17 mouse cellular contexts compared by ENCODE assay signal in genomic region chr2:72094038-72094437, GRCm38 (mm10).
DNase-seq lines count a peak whose midpoint lies in the region; ATAC-seq lines count a peak whose summit lies in the region.
"Had no signal": no experiment of that assay in that cellular context is flagged by ENCODE, and none has a peak within 500 bp of the region (broad histone marks: within the 10 kb centered on the region; RNA-seq: fewer than 3 reads in every experiment).

No protein-coding gene starts in this region.

- no peaks in the 10 kb centered on the region for H3K9me3 ChIP-seq in kidney, embryonic 14.5 days (ENCODE audit: control insufficient read depth, low read length)
- H3K9me3 ChIP-seq in neural tube, embryonic 15.5 days (replicated peaks) = no peaks in the 10 kb centered on the region
- H3K9me3 ChIP-seq: forebrain, embryonic 15.5 days; heart, embryonic 12.5 days; limb, embryonic 13.5 days; midbrain, embryonic 13.5 days had no signal

- H3K27me3 ChIP-seq in kidney, embryonic 14.5 days (ENCODE audit: control insufficient read depth, insufficient read depth, low read length) = no peaks in the 10 kb centered on the region
- no peaks in the 10 kb centered on the region for H3K27me3 ChIP-seq in neural tube, embryonic 15.5 days (replicated peaks)
- H3K27me3 ChIP-seq: forebrain, embryonic 15.5 days; heart, embryonic 12.5 days; limb, embryonic 13.5 days; midbrain, embryonic 13.5 days had no signal

- peak overlapping the region; percentile 31; the same call in 1 of the 2 replicates for H3K4me2 ChIP-seq in kidney, embryonic 14.5 days (replicated peaks; ENCODE audit: low read depth, low read length)
- peak overlapping the region; percentile 57 for H3K4me2 ChIP-seq in neural tube, embryonic 15.5 days
- H3K4me2 ChIP-seq: forebrain, embryonic 15.5 days; heart, embryonic 12.5 days had no signal

- no peak overlapping the region for H3K9ac ChIP-seq in kidney, embryonic 14.5 days (ENCODE audit: low read depth, low read length)
- no peak overlapping the region for H3K9ac ChIP-seq in neural tube, embryonic 15.5 days (replicated peaks)
- H3K9ac ChIP-seq: forebrain, embryonic 15.5 days; heart, embryonic 12.5 days; limb, embryonic 13.5 days; liver, postnatal 0 days; midbrain, embryonic 13.5 days had no signal

- 76% methylated on average over 8 of the region's 8 CpGs for WGBS in kidney, embryonic 14.5 days
- WGBS in neural tube, embryonic 15.5 days = 48% methylated on average over 8 of the region's 8 CpGs

- no peaks in the 10 kb centered on the region for H3K36me3 ChIP-seq in kidney, embryonic 14.5 days (ENCODE audit: control insufficient read depth, insufficient read depth, low read length)
- H3K36me3 ChIP-seq in neural tube, embryonic 15.5 days = no peaks in the 10 kb centered on the region
- H3K36me3 ChIP-seq: forebrain, embryonic 15.5 days; heart, embryonic 12.5 days; limb, embryonic 13.5 days; midbrain, embryonic 13.5 days had no signal

- H3K4me3 ChIP-seq in kidney, embryonic 14.5 days (ENCODE audit: low read length) = no peak overlapping the region
- peak overlapping the region; percentile 31; the same call in 1 of the 2 replicates for H3K4me3 ChIP-seq in neural tube, embryonic 15.5 days (replicated peaks)
- H3K4me3 ChIP-seq: forebrain, embryonic 15.5 days; heart, embryonic 12.5 days; limb, embryonic 13.5 days; midbrain, embryonic 13.5 days had no signal

- peak; percentile 49 for DNase-seq in adrenal gland, postnatal 14 days
- no peak for DNase-seq in adrenal gland, postnatal 25 days
- DNase-seq in kidney, postnatal 25 days = no peak
- peak; percentile 27 for DNase-seq in lung, postnatal 10 days
- no peak for DNase-seq in lung, postnatal 36 days
- DNase-seq in cerebellum, postnatal 36 days = no peak
- DNase-seq: cerebellum, adult 11 months; gastrocnemius, postnatal 14 days; heart, postnatal 4 days; liver, postnatal 0 days; thymus, adult 18-20 months had no signal

- H3K27ac ChIP-seq in kidney, embryonic 14.5 days (ENCODE audit: low read depth, low read length) = peak overlapping the region; percentile 7; the same call in 1 of the 2 replicates
- peak overlapping the region; percentile 72 for H3K27ac ChIP-seq in neural tube, embryonic 15.5 days (replicated peaks)
- H3K27ac ChIP-seq: limb, embryonic 13.5 days had no signal

- ATAC-seq in kidney, embryonic 14.5 days (ENCODE audit: low FRiP score, low TSS enrichment) = 0 out of 2 replicates have a peak, but pooled peaks have one; percentile 64
- no peak for ATAC-seq in neural tube, embryonic 15.5 days (ENCODE audit: low FRiP score)
- ATAC-seq: forebrain, embryonic 15.5 days; liver, postnatal 0 days; midbrain, embryonic 13.5 days had no signal

- H3K4me1 ChIP-seq in kidney, embryonic 14.5 days (ENCODE audit: control insufficient read depth, insufficient read depth, low read length) = peaks cover 26% of the 10 kb centered on the region
- H3K4me1 ChIP-seq in neural tube, embryonic 15.5 days = peaks cover 32% of the 10 kb centered on the region

Comparison
In these comparisons a context has a peak if more than half of its experiments do, and no peak if none do; other contexts are left out.
1. DNase-seq: peak in adrenal gland, postnatal 14 days (single experiment) and lung, postnatal 10 days (single experiment); none in adrenal gland, postnatal 25 days (single experiment), kidney, postnatal 25 days (0 of 2), lung, postnatal 36 days (single experiment) and cerebellum, postnatal 36 days (0 of 2).